Mouse (Mus musculus): ENCODE data around the gene Gm17677. TPM values are rescaled to one million over a fixed set of nuclear protein-coding genes. Genes with fewer than 3 reads are reported as not detected.

The Gm17677 gene
- not detected for total RNA-seq (2021)
- long read RNA-seq, experiment 1, result 0 reads
- long read RNA-seq, experiment 2, result 0 reads

- no peak for DNase-seq
- intact Hi-C loops (cut with DNase I), result no loop called here
Measured at GRCm38 (mm10) chr9:35740749-35741148, at the start of gene Gm17677. Gm17677 (plus strand) TSS chr9:35741049.

- intact Hi-C loops (cut with DNase I), result no loop called here
- DNase-seq, result no peak
Measured at GRCm38 (mm10) chr9:35691924-35692323, 48.9 kb upstream of the Gm17677 start.

DNA sequence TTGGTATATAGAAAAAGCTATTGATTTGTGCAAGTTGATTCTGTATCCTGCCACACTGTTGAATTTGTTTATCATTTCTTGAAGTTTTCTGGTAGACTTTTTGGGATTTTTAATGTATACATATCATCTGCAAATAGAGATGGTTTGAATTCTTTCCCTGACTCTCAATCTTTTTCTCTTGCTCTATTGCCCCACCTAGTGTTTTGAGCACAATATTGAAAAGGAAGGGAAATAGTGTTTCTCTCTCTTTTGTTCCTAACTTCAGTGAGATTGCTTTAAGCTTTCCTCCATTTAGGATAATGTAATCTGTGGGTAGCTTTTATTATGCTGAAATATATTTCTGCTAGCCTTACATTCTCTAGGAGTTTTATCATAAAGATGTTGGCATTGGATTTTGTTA lies 33.6 kb upstream of the Gm17677 start:
- DNase-seq, result no peak
- intact Hi-C loops (cut with DNase I), result no loop called here

DNA sequence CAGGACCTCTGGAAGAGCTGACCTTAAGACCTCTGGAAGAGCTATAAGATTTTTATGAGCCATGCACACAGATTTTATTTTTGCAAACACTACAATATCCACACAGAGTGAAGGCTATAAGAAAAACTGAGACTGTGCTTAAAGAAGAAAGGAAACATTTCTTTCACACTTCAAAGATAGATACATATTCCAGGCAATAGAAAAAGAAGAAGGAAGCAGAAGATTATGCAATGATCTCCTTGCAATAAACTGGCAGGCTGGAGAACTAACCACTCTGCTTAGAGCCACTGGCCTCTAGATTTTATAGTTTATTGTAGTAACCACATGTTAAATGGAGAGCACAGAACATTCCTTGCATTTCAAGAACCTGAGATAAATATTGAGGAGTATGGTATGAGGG lies 16.0 kb downstream of the Gm17677 start:
- DNase-seq, result no peak
- intact Hi-C loops (cut with DNase I), result no loop called here

GRCm38 (mm10) chr9:35778009-35778408 lies 37.2 kb downstream of the Gm17677 start, which contains the start of gene Gm17727:
Gm17727 (minus strand) TSS chr9:35778109.
- DNase-seq, result no peak
- intact Hi-C loops (cut with DNase I), result no loop called here

DNA sequence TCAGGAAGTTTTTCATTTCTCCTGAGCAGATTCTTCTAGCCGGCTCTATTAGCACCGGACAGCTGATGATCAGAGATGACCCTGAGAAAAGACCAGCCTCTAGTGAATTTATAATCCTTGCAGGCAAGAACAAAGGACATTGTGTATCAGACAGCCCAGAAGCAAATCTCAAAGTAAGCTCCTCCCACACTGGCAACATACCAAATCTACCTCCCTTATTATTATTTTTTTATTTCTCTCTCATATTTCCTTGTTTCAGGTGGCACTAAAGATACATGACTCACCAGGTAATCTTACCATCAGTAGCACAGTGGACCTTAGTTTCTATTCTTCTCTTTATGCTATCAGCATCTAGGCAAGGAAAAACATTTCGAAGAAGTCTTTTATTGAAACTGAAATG lies 49.2 kb downstream of the Gm17677 start, which contains the start of the genes Gm27235 and D730048I06Rik:
Gm27235 (minus strand) TSS at position 101 of the 400 bp plus-strand sequence.
D730048I06Rik (minus strand) TSS at position 112 of the 400 bp plus-strand sequence.
- intact Hi-C loops (cut with DNase I), result no loop called here
- no peak for DNase-seq

Other genes with a start within 250 kb of the Gm17677 start
- gene Gm1113, start 222.8 kb upstream of the Gm17677 start, total RNA-seq (2021), result not detected
- not detected for gene Ddx25, start 182.5 kb upstream of the Gm17677 start, total RNA-seq (2021)
- gene Pus3, start 182.5 kb upstream of the Gm17677 start, total RNA-seq (2021), result 1 to 10 TPM; 6.8 to 8.5 TPM
- gene Pate2, start 170.8 kb upstream of the Gm17677 start, total RNA-seq (2021), result not detected
- gene Hyls1, start 170.7 kb upstream of the Gm17677 start, total RNA-seq (2021), result under 1 TPM; 0.94 to 0.99 TPM
- gene Pate4, start 129.1 kb upstream of the Gm17677 start, total RNA-seq (2021), result not detected
- gene Pate3, start 92.8 kb upstream of the Gm17677 start, total RNA-seq (2021), result not detected
- not detected for gene Pate1, start 53.7 kb upstream of the Gm17677 start, total RNA-seq (2021)
- gene Gm17727, start 37.1 kb downstream of the Gm17677 start, total RNA-seq (2021), result not detected
- gene Gm27235, start 49.1 kb downstream of the Gm17677 start, total RNA-seq (2021), result not detected
- gene D730048I06Rik, start 49.1 kb downstream of the Gm17677 start, total RNA-seq (2021), result not detected
- gene 9230110F15Rik, start 103.1 kb downstream of the Gm17677 start, total RNA-seq (2021), result not detected
- not detected for gene 9230113P08Rik, start 167.4 kb downstream of the Gm17677 start, total RNA-seq (2021)

All from gastrocnemius, postnatal 36 days (tissue).